Mouse (Mus musculus) brown adipose tissue, adult 24 weeks (tissue): ENCODE results near the gene Fancc. TPM values are rescaled to one million over a fixed set of nuclear protein-coding genes. Genes with fewer than 3 reads are reported as not detected.

ENCODE experiments used
- polyA plus RNA-seq: library from polyadenylated mRNA; stranded (reverse); fragments of >200 nt; gene quantifications from 2 replicates; pipeline ENCODE4 v1.2.4, GENCODE M21; 2012; ENCODE audit not compliant: missing spikeins, insufficient read depth, insufficient read length

Fancc gene
- polyA plus RNA-seq, 1 experiment: 4.0 TPM

Other genes with a start within 250 kb of the Fancc start
- gene Ptch1, start 76.3 kb upstream of the Fancc start, polyA plus RNA-seq: 4.8 and 7.9 TPM in 2 replicates